24 mouse cellular contexts compared by ENCODE assay signal in the genomic region with DNA sequence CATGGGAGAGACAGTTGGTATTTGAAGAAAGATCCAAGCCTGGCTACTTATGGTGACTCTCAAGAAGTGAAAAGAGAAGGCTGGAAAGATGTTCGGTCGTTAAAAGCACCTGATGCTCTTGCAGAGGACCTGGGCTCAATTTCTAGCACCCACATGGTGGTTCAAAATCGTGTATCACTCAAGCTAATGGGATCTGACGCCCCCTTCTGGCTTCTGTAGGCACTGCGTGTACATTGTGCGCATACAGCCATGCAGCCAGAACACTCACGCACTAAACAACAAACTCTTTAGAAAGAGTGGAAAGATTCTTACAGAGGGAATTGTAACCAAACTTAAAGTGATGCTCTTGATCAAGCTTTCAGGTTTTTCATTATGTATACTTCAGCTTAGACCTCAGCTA.
DNase-seq lines count a peak whose midpoint lies in the region; ATAC-seq and TF ChIP-seq lines count a peak whose summit lies in the region.
"Had no signal": no experiment of that assay in that cellular context is flagged by ENCODE, and none has a peak within 500 bp of the region (broad histone marks: within the 10 kb centered on the region; RNA-seq: fewer than 3 reads in every experiment).

No protein-coding gene starts in this region.

- H3K9me3 ChIP-seq in intestine, postnatal 0 days (ENCODE audit: control insufficient read depth) = no peaks in the 10 kb centered on the region
- H3K9me3 ChIP-seq in intestine, embryonic 15.5 days = no peaks in the 10 kb centered on the region
- H3K9me3 ChIP-seq in lung, postnatal 0 days (ENCODE audit: low read length) = no peaks in the 10 kb centered on the region
- no peaks in the 10 kb centered on the region for H3K9me3 ChIP-seq in forebrain, embryonic 16.5 days (ENCODE audit: control insufficient read depth, low read length)
- H3K9me3 ChIP-seq: embryonic facial prominence, embryonic 10.5 days; forebrain, embryonic 15.5 days; kidney, embryonic 15.5 days; limb, embryonic 10.5 days; neural tube, embryonic 13.5 days had no signal

- H3K9ac ChIP-seq in intestine, postnatal 0 days (ENCODE audit: low read depth, low read length) = no peak overlapping the region
- no peak overlapping the region for H3K9ac ChIP-seq in intestine, embryonic 15.5 days
- H3K9ac ChIP-seq in lung, postnatal 0 days (replicated peaks; ENCODE audit: low read depth) = no peak overlapping the region
- H3K9ac ChIP-seq in forebrain, embryonic 16.5 days (replicated peaks; ENCODE audit: low read depth, low read length) = no peak overlapping the region
- H3K9ac ChIP-seq: forebrain, embryonic 15.5 days; hindbrain, embryonic 14.5 days; kidney, embryonic 15.5 days; liver, postnatal 0 days; neural tube, embryonic 13.5 days had no signal

- no peak overlapping the region for H3K27ac ChIP-seq in intestine, postnatal 0 days (ENCODE audit: low read depth, low read length)
- no peak overlapping the region for H3K27ac ChIP-seq in intestine, embryonic 15.5 days
- no peak overlapping the region for H3K27ac ChIP-seq in lung, postnatal 0 days (ENCODE audit: low read length)
- no peak overlapping the region for H3K27ac ChIP-seq in forebrain, embryonic 16.5 days (ENCODE audit: low read length)
- H3K27ac ChIP-seq: embryonic facial prominence, embryonic 10.5 days; forebrain, embryonic 15.5 days; hindbrain, embryonic 14.5 days; kidney, embryonic 15.5 days; limb, embryonic 10.5 days; macrophage; neural tube, embryonic 13.5 days had no signal

- peak; percentile 26; the same call in 1 of the 2 replicates for TF ChIP-seq CTCF in intestine, postnatal 0 days (IDR thresholded peaks at IDR 0.05; ENCODE audit: low read depth)
- TF ChIP-seq CTCF in lung, postnatal 0 days (IDR thresholded peaks at IDR 0.05) = peak; percentile 25; the same call in 1 of the 2 replicates
- peak; percentile 16; the same call in 1 of the 2 replicates for TF ChIP-seq CTCF in brain, embryonic 14.5 days (IDR thresholded peaks at IDR 0.05; ENCODE audit: borderline replicate concordance, extremely low read depth, insufficient read depth, insufficient read length)

- TF ChIP-seq POLR2A in brain, embryonic 14.5 days (IDR thresholded peaks at IDR 0.05; ENCODE audit: borderline replicate concordance, extremely low read depth, insufficient read depth, insufficient read length, poor library complexity, severe bottlenecking) = no peak

- no peak for TF ChIP-seq EP300 in lung, postnatal 0 days (IDR thresholded peaks at IDR 0.05)

- no peak for DNase-seq in lung, postnatal 0 days (ENCODE audit: low spot score)
- DNase-seq in lung, postnatal 4 days = no peak
- DNase-seq in ES-CJ7 (ENCODE audit: low read depth, low spot score) = peak; percentile 38
- DNase-seq in brain, embryonic 14.5 days (ENCODE audit: low read depth) = no peak
- DNase-seq: adrenal gland, postnatal 36 days; cerebellum, adult 11 months; cerebellum, adult 9-11 months; gastrocnemius, postnatal 36 days; heart, postnatal 4 days; kidney, adult 11 months; liver; liver, postnatal 0 days had no signal

- no peak overlapping the region for H3K4me3 ChIP-seq in intestine, postnatal 0 days (ENCODE audit: low read depth, low read length)
- H3K4me3 ChIP-seq in intestine, embryonic 15.5 days (replicated peaks) = no peak overlapping the region
- no peak overlapping the region for H3K4me3 ChIP-seq in lung, postnatal 0 days (ENCODE audit: low read depth, low read length)
- no peak overlapping the region for H3K4me3 ChIP-seq in forebrain, embryonic 16.5 days (replicated peaks; ENCODE audit: low read length)
- H3K4me3 ChIP-seq: embryonic facial prominence, embryonic 10.5 days; forebrain, embryonic 15.5 days; kidney, embryonic 15.5 days; limb, embryonic 10.5 days; myocyte; neural tube, embryonic 13.5 days had no signal

- WGBS in intestine, postnatal 0 days = 82% methylated on average over 7 of the region's 7 CpGs
- WGBS in intestine, embryonic 15.5 days = 80% methylated on average over 7 of the region's 7 CpGs
- 84% methylated on average over 7 of the region's 7 CpGs for WGBS in lung, postnatal 0 days
- 85% methylated on average over 7 of the region's 7 CpGs for WGBS in forebrain, embryonic 16.5 days

- ATAC-seq in intestine, postnatal 0 days = no peak
- ATAC-seq in intestine, embryonic 15.5 days = no peak
- no peak for ATAC-seq in lung, postnatal 0 days
- ATAC-seq in forebrain, embryonic 16.5 days = no peak
- ATAC-seq: forebrain, embryonic 15.5 days; liver, postnatal 0 days; midbrain, embryonic 16.5 days had no signal

- H3K4me1 ChIP-seq in intestine, postnatal 0 days (replicated peaks; ENCODE audit: control insufficient read depth, insufficient read depth, low read length) = no peaks in the 10 kb centered on the region
- no peaks in the 10 kb centered on the region for H3K4me1 ChIP-seq in intestine, embryonic 15.5 days (replicated peaks)
- H3K4me1 ChIP-seq in lung, postnatal 0 days (ENCODE audit: insufficient read depth, low read depth, low read length) = no peaks in the 10 kb centered on the region
- no peaks in the 10 kb centered on the region for H3K4me1 ChIP-seq in forebrain, embryonic 16.5 days (replicated peaks; ENCODE audit: control insufficient read depth, insufficient read depth, low read length)
- H3K4me1 ChIP-seq: embryonic facial prominence, embryonic 10.5 days; forebrain, embryonic 15.5 days; neural tube, embryonic 13.5 days had no signal

- peaks cover 5% of the 10 kb centered on the region; the same call in 1 of the 2 replicates for H3K36me3 ChIP-seq in intestine, postnatal 0 days (ENCODE audit: control insufficient read depth, insufficient read depth)
- H3K36me3 ChIP-seq in intestine, embryonic 15.5 days = no peaks in the 10 kb centered on the region
- H3K36me3 ChIP-seq in lung, postnatal 0 days (ENCODE audit: insufficient read depth, low read length) = no peaks in the 10 kb centered on the region
- H3K36me3 ChIP-seq in forebrain, embryonic 16.5 days (ENCODE audit: control insufficient read depth, insufficient read depth) = no peaks in the 10 kb centered on the region
- H3K36me3 ChIP-seq: forebrain, embryonic 15.5 days; neural tube, embryonic 13.5 days had no signal

- H3K27me3 ChIP-seq in intestine, postnatal 0 days (replicated peaks; ENCODE audit: control insufficient read depth, insufficient read depth, low read length) = no peaks in the 10 kb centered on the region
- H3K27me3 ChIP-seq in intestine, embryonic 15.5 days (replicated peaks) = no peaks in the 10 kb centered on the region
- no peaks in the 10 kb centered on the region for H3K27me3 ChIP-seq in lung, postnatal 0 days (replicated peaks; ENCODE audit: insufficient read depth, low read length)
- H3K27me3 ChIP-seq in forebrain, embryonic 16.5 days (replicated peaks; ENCODE audit: control insufficient read depth, insufficient read depth, low read length) = no peaks in the 10 kb centered on the region
- H3K27me3 ChIP-seq: forebrain, embryonic 15.5 days; kidney, embryonic 15.5 days; neural tube, embryonic 13.5 days had no signal

- H3K4me2 ChIP-seq in intestine, postnatal 0 days (replicated peaks; ENCODE audit: low read depth) = no peak overlapping the region
- no peak overlapping the region for H3K4me2 ChIP-seq in intestine, embryonic 15.5 days (replicated peaks)
- no peak overlapping the region for H3K4me2 ChIP-seq in lung, postnatal 0 days (replicated peaks; ENCODE audit: low read depth, low read length)
- H3K4me2 ChIP-seq in forebrain, embryonic 16.5 days (ENCODE audit: low read length) = no peak overlapping the region
- H3K4me2 ChIP-seq: forebrain, embryonic 15.5 days; hindbrain, embryonic 14.5 days; kidney, embryonic 15.5 days; neural tube, embryonic 13.5 days had no signal
